21 mouse cellular contexts compared by ENCODE assay signal in genomic region chr5:118706414-118706813, GRCm38 (mm10).
DNase-seq lines count a peak whose midpoint lies in the region; ATAC-seq and TF ChIP-seq lines count a peak whose summit lies in the region.
"Had no signal": no experiment of that assay in that cellular context is flagged by ENCODE, and none has a peak within 500 bp of the region (broad histone marks: within the 10 kb centered on the region; RNA-seq: fewer than 3 reads in every experiment).

No protein-coding gene starts in this region.

- 0 out of 2 replicates have a peak, but pooled peaks cover 3% of the 10 kb centered on the region for H3K27me3 ChIP-seq in midbrain, embryonic 12.5 days
- no peaks in the 10 kb centered on the region for H3K27me3 ChIP-seq in midbrain, postnatal 0 days (ENCODE audit: insufficient read depth, low read length)
- H3K27me3 ChIP-seq in embryonic facial prominence, embryonic 14.5 days (replicated peaks; ENCODE audit: control insufficient read depth, insufficient read depth, low read length) = no peaks in the 10 kb centered on the region
- no peaks in the 10 kb centered on the region for H3K27me3 ChIP-seq in forebrain, embryonic 16.5 days (replicated peaks; ENCODE audit: control insufficient read depth, insufficient read depth, low read length)
- H3K27me3 ChIP-seq in midbrain, embryonic 16.5 days (ENCODE audit: control insufficient read depth, insufficient read depth, low read depth, low read length) = no peaks in the 10 kb centered on the region
- H3K27me3 ChIP-seq: lung, embryonic 15.5 days; neural tube, embryonic 12.5 days; stomach, embryonic 15.5 days had no signal

- no peak overlapping the region for H3K9ac ChIP-seq in midbrain, embryonic 12.5 days (replicated peaks)
- H3K9ac ChIP-seq in midbrain, postnatal 0 days (replicated peaks; ENCODE audit: low read length, poor library complexity, severe bottlenecking) = no peak overlapping the region
- no peak overlapping the region for H3K9ac ChIP-seq in embryonic facial prominence, embryonic 14.5 days (ENCODE audit: low read depth, low read length)
- H3K9ac ChIP-seq in forebrain, embryonic 16.5 days (replicated peaks; ENCODE audit: low read depth, low read length) = no peak overlapping the region
- H3K9ac ChIP-seq in midbrain, embryonic 16.5 days (ENCODE audit: low read depth, low read length) = no peak overlapping the region
- H3K9ac ChIP-seq: liver, embryonic 14.5 days; lung, embryonic 15.5 days; neural tube, embryonic 12.5 days; stomach, embryonic 15.5 days had no signal

- H3K4me3 ChIP-seq in midbrain, embryonic 12.5 days = no peak overlapping the region
- no peak overlapping the region for H3K4me3 ChIP-seq in midbrain, postnatal 0 days (ENCODE audit: low read depth, low read length)
- H3K4me3 ChIP-seq in embryonic facial prominence, embryonic 14.5 days (ENCODE audit: low read depth, low read length) = no peak overlapping the region
- no peak overlapping the region for H3K4me3 ChIP-seq in forebrain, embryonic 16.5 days (replicated peaks; ENCODE audit: low read length)
- H3K4me3 ChIP-seq in midbrain, embryonic 16.5 days (ENCODE audit: low read depth, low read length) = no peak overlapping the region
- H3K4me3 ChIP-seq: heart, adult 2 months; lung, embryonic 15.5 days; neural tube, embryonic 12.5 days; stomach, embryonic 15.5 days had no signal

- no peak for ATAC-seq in midbrain, embryonic 12.5 days (ENCODE audit: low FRiP score, low read depth)
- ATAC-seq in midbrain, postnatal 0 days (ENCODE audit: low FRiP score) = no peak
- peak; percentile 26 for ATAC-seq in embryonic facial prominence, embryonic 14.5 days (ENCODE audit: low read depth)
- peak; percentile 73 for ATAC-seq in forebrain, embryonic 16.5 days
- ATAC-seq in midbrain, embryonic 16.5 days = 0 out of 2 replicates have a peak, but pooled peaks have one; percentile 30
- ATAC-seq: intestine, embryonic 16.5 days had no signal

- no peaks in the 10 kb centered on the region for H3K9me3 ChIP-seq in midbrain, embryonic 12.5 days
- H3K9me3 ChIP-seq in midbrain, postnatal 0 days (ENCODE audit: low read length) = no peaks in the 10 kb centered on the region
- no peaks in the 10 kb centered on the region for H3K9me3 ChIP-seq in embryonic facial prominence, embryonic 14.5 days (ENCODE audit: control insufficient read depth, low read length)
- no peaks in the 10 kb centered on the region for H3K9me3 ChIP-seq in forebrain, embryonic 16.5 days (ENCODE audit: control insufficient read depth, low read length)
- H3K9me3 ChIP-seq in midbrain, embryonic 16.5 days (replicated peaks; ENCODE audit: control insufficient read depth, low read length, poor library complexity, severe bottlenecking) = no peaks in the 10 kb centered on the region
- H3K9me3 ChIP-seq: lung, embryonic 15.5 days; neural tube, embryonic 12.5 days; stomach, embryonic 15.5 days had no signal

- TF ChIP-seq CTCF in midbrain, postnatal 0 days (IDR thresholded peaks at IDR 0.05) = no peak

- no peaks in the 10 kb centered on the region for H3K36me3 ChIP-seq in midbrain, embryonic 12.5 days
- H3K36me3 ChIP-seq in midbrain, postnatal 0 days (ENCODE audit: insufficient read depth, low read length) = no peaks in the 10 kb centered on the region
- H3K36me3 ChIP-seq in embryonic facial prominence, embryonic 14.5 days (ENCODE audit: control insufficient read depth, insufficient read depth, low read length) = no peaks in the 10 kb centered on the region
- no peaks in the 10 kb centered on the region for H3K36me3 ChIP-seq in forebrain, embryonic 16.5 days (ENCODE audit: control insufficient read depth, insufficient read depth)
- H3K36me3 ChIP-seq in midbrain, embryonic 16.5 days (ENCODE audit: control insufficient read depth, insufficient read depth, low read length) = no peaks in the 10 kb centered on the region
- H3K36me3 ChIP-seq: lung, embryonic 15.5 days; neural tube, embryonic 12.5 days; stomach, embryonic 15.5 days had no signal

- DNase-seq in midbrain, postnatal 0 days (ENCODE audit: low spot score) = no peak
- DNase-seq in embryonic facial prominence, embryonic 14.5 days (ENCODE audit: low spot score) = no peak
- DNase-seq in right cerebral cortex, adult 18-20 months = no peak
- no peak for DNase-seq in right cerebral cortex, postnatal 36 days (ENCODE audit: low spot score in 2 of 2)
- DNase-seq in kidney, postnatal 36 days = no peak
- DNase-seq: adrenal gland, adult 2 months; gastrocnemius, postnatal 14 days; heart, adult 2 months; heart, postnatal 36 days; kidney, postnatal 4 days; right cerebral cortex, postnatal 14 days; thymus, adult 18-20 months had no signal

- WGBS in midbrain, embryonic 12.5 days = 28% methylated on average over 3 of the region's 3 CpGs
- WGBS in midbrain, postnatal 0 days = 19% methylated on average over 3 of the region's 3 CpGs
- WGBS in embryonic facial prominence, embryonic 14.5 days = 40% methylated on average over 3 of the region's 3 CpGs
- 3% methylated on average over 3 of the region's 3 CpGs for WGBS in forebrain, embryonic 16.5 days
- WGBS in midbrain, embryonic 16.5 days = 23% methylated on average over 3 of the region's 3 CpGs

- H3K4me2 ChIP-seq in midbrain, embryonic 12.5 days (replicated peaks) = no peak overlapping the region
- H3K4me2 ChIP-seq in midbrain, postnatal 0 days (ENCODE audit: low read depth, low read length, poor library complexity, severe bottlenecking) = no peak overlapping the region
- no peak overlapping the region for H3K4me2 ChIP-seq in embryonic facial prominence, embryonic 14.5 days (ENCODE audit: low read depth, low read length)
- peak overlapping the region; percentile 30 for H3K4me2 ChIP-seq in forebrain, embryonic 16.5 days (ENCODE audit: low read length)
- H3K4me2 ChIP-seq in midbrain, embryonic 16.5 days (ENCODE audit: low read length) = no peak overlapping the region
- H3K4me2 ChIP-seq: lung, embryonic 15.5 days; neural tube, embryonic 12.5 days; stomach, embryonic 15.5 days had no signal

- H3K27ac ChIP-seq in midbrain, embryonic 12.5 days (replicated peaks) = 0 out of 2 replicates have a peak overlapping the region, but pooled peaks have one; percentile 30
- no peak overlapping the region; the same call in 1 of the 2 replicates for H3K27ac ChIP-seq in midbrain, postnatal 0 days (ENCODE audit: low read depth, low read length)
- H3K27ac ChIP-seq in embryonic facial prominence, embryonic 14.5 days (replicated peaks; ENCODE audit: low read depth, low read length) = no peak overlapping the region
- peak overlapping the region; percentile 82 for H3K27ac ChIP-seq in forebrain, embryonic 16.5 days (ENCODE audit: low read length)
- peak overlapping the region; percentile 57 for H3K27ac ChIP-seq in midbrain, embryonic 16.5 days (ENCODE audit: low read length)
- H3K27ac ChIP-seq: heart, adult 2 months; liver, embryonic 14.5 days; lung, embryonic 15.5 days; macrophage; neural tube, embryonic 12.5 days had no signal

- H3K4me1 ChIP-seq in midbrain, embryonic 12.5 days = peaks cover 83% of the 10 kb centered on the region
- peaks cover 42% of the 10 kb centered on the region for H3K4me1 ChIP-seq in midbrain, postnatal 0 days (ENCODE audit: insufficient read depth, low read length)
- H3K4me1 ChIP-seq in embryonic facial prominence, embryonic 14.5 days (ENCODE audit: control insufficient read depth, insufficient read depth, low read length) = peaks cover 41% of the 10 kb centered on the region
- peaks cover 82% of the 10 kb centered on the region for H3K4me1 ChIP-seq in forebrain, embryonic 16.5 days (replicated peaks; ENCODE audit: control insufficient read depth, insufficient read depth, low read length)
- peaks cover 74% of the 10 kb centered on the region for H3K4me1 ChIP-seq in midbrain, embryonic 16.5 days (ENCODE audit: control insufficient read depth, insufficient read depth, low read length)

Comparison
In these comparisons a context has a peak if more than half of its experiments do, and no peak if none do; other contexts are left out.
1. ATAC-seq: peak in embryonic facial prominence, embryonic 14.5 days (single experiment), forebrain, embryonic 16.5 days (single experiment) and midbrain, embryonic 16.5 days (single experiment); none in midbrain, embryonic 12.5 days (single experiment) and midbrain, postnatal 0 days (single experiment).
2. H3K27ac ChIP-seq: peak in midbrain, embryonic 12.5 days (single experiment), forebrain, embryonic 16.5 days (single experiment) and midbrain, embryonic 16.5 days (single experiment); none in midbrain, postnatal 0 days (single experiment) and embryonic facial prominence, embryonic 14.5 days (single experiment).